Mouse (Mus musculus) megakaryocyte, embryonic 14.5 days (primary cell): ENCODE measurements at regions not wholly inside any gene's neighbourhood (a gene's known extent, or its start where the extent isn't known, plus 50 kb on each side); places are given as distances from the start of the nearest gene placed in this dataset.

ENCODE experiments used
- FLI1 ChIP-seq: IDR thresholded peaks from 2 replicates; pipeline ENCODE4 v1.6.1; 2012; ENCODE audit warnings: low read length, inconsistent platforms, mixed read lengths
- GATA1 ChIP-seq: IDR thresholded peaks from 3 replicates; pipeline ENCODE4 v1.6.1; 2012; ENCODE audit warnings: mixed read lengths, low read length, inconsistent platforms, borderline replicate concordance

DNA sequence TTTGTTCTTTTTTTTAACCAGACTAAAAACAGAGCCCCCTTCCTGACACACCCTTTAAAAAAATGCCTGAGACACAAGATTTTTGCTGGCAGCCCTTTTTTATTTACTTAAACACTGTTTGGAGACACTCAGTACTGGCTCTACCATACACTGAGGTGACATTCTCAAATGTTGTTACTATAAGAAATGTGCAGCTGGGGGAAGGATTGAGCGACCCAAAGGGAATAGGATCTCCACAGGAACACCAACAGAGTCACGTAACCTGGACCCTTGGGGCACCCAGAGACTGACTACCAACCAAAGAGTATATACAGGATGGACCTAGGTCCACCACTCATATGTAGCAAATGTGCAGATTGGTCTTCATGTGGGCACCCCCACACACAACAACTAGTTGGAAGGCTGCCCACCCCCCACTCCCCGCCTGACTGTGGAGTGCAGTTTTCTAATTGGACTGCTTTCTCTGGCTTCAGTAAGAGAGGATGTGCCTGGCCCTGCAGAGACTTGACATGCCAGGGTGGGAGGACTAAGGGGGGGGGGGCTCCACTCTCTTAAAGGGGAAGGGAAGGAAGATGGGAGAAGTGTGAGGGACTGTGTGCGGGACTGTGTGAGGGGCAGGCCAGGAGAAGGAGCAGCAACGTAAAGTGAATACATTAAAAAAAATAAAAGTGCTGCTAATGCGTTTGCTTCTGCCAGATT lies 68.7 kb upstream of the Dlx6 start:
- TF ChIP-seq GATA1 (no peak), FLI1 (no peak)
